Mouse (Mus musculus): ENCODE measurements around the gene Olfr1412.
A peak's percentile ranks its signal among the peaks of the same experiment; 100 is the strongest.

The Olfr1412 gene

GRCm38 (mm10) chr1:92585479-92585878 is at the start of gene Olfr1412:
Gene Olfr1412 (plus strand): TSS chr1:92585779.
- DNase-seq (ENCODE audit: low spot score in 2 of 2): no peak

- DNase-seq (ENCODE audit: low spot score in 2 of 2): no peak
These were observed 48.6 kb upstream of the Olfr1412 start for GRCm38 (mm10) chr1:92536972-92537371.

GRCm38 (mm10) chr1:92539071-92539470 is 46.5 kb upstream of the Olfr1412 start:
- no peak for DNase-seq (ENCODE audit: low spot score in 2 of 2)

- no peak for DNase-seq (ENCODE audit: low spot score in 2 of 2)
These were observed 39.6 kb upstream of the Olfr1412 start for GRCm38 (mm10) chr1:92545929-92546328.

- no peak for DNase-seq (ENCODE audit: low spot score in 2 of 2)
These were observed 14.6 kb upstream of the Olfr1412 start, which contains the start of gene Olfr1413 for GRCm38 (mm10) chr1:92571022-92571421. Gene Olfr1413 (plus strand): TSS chr1:92571322.

- DNase-seq (ENCODE audit: low spot score in 2 of 2): no peak
These were observed 8.5 kb downstream of the Olfr1412 start, which contains the start of gene Olfr1411 for GRCm38 (mm10) chr1:92594111-92594510. Gene Olfr1411 (plus strand): TSS chr1:92594411.

- no peak for DNase-seq (ENCODE audit: low spot score in 2 of 2)
These were observed 10.4 kb downstream of the Olfr1412 start for GRCm38 (mm10) chr1:92596019-92596418.

- DNase-seq (ENCODE audit: low spot score in 2 of 2): no peak
These were observed 19.9 kb downstream of the Olfr1412 start, which contains the start of gene Olfr1410 for GRCm38 (mm10) chr1:92605482-92605881. Gene Olfr1410 (plus strand): TSS chr1:92605782.

GRCm38 (mm10) chr1:92607711-92608110 is 22.1 kb downstream of the Olfr1412 start:
- DNase-seq (ENCODE audit: low spot score in 2 of 2): no peak

GRCm38 (mm10) chr1:92611008-92611407 is 25.4 kb downstream of the Olfr1412 start:
- DNase-seq (ENCODE audit: low spot score in 2 of 2): peak in 1 of 2 experiments; percentile 45

- no peak for DNase-seq (ENCODE audit: low spot score in 2 of 2)
These were observed 27.6 kb downstream of the Olfr1412 start for GRCm38 (mm10) chr1:92613175-92613574.

GRCm38 (mm10) chr1:92614516-92614915 is 28.9 kb downstream of the Olfr1412 start:
- no peak for DNase-seq (ENCODE audit: low spot score in 2 of 2)

GRCm38 (mm10) chr1:92616046-92616445 is 30.5 kb downstream of the Olfr1412 start:
- DNase-seq (ENCODE audit: low spot score in 2 of 2): no peak

- DNase-seq (ENCODE audit: low spot score in 2 of 2): no peak
These were observed 31.9 kb downstream of the Olfr1412 start, which contains the start of gene Olfr12 for GRCm38 (mm10) chr1:92617488-92617887. Gene Olfr12 (plus strand): TSS chr1:92617788.

GRCm38 (mm10) chr1:92618360-92618759 is 32.8 kb downstream of the Olfr1412 start:
- no peak for DNase-seq (ENCODE audit: low spot score in 2 of 2)

- DNase-seq (ENCODE audit: low spot score in 2 of 2): no peak
These were observed 42.6 kb downstream of the Olfr1412 start for GRCm38 (mm10) chr1:92628227-92628626.

GRCm38 (mm10) chr1:92632196-92632595 is 46.6 kb downstream of the Olfr1412 start:
- DNase-seq (ENCODE audit: low spot score in 2 of 2): no peak

GRCm38 (mm10) chr1:92632948-92633347 is 47.4 kb downstream of the Olfr1412 start:
- DNase-seq (ENCODE audit: low spot score in 2 of 2): no peak

GRCm38 (mm10) chr1:92633726-92634125 is 48.1 kb downstream of the Olfr1412 start:
- DNase-seq (ENCODE audit: low spot score in 2 of 2): no peak

GRCm38 (mm10) chr1:92634569-92634968 is 49.0 kb downstream of the Olfr1412 start:
- no peak for DNase-seq (ENCODE audit: low spot score in 2 of 2)

GRCm38 (mm10) chr1:92634976-92635599 is 49.5 kb downstream of the Olfr1412 start:
- DNase-seq (ENCODE audit: low spot score in 2 of 2): no peak

- no peak for DNase-seq (ENCODE audit: low spot score in 2 of 2)
These were observed 50.4 kb downstream of the Olfr1412 start for GRCm38 (mm10) chr1:92636015-92636414.

- no peak for DNase-seq (ENCODE audit: low spot score in 2 of 2)
These were observed 51.1 kb downstream of the Olfr1412 start for GRCm38 (mm10) chr1:92636676-92637075.
